Mouse (Mus musculus): ENCODE measurements around the gene Peli3.
"Not testable (repeated sequence)": the region's sequence is repeated elsewhere in the genome, so short reads cannot be mapped to it uniquely, and the experiment has no call there.

Gene Peli3

DNA sequence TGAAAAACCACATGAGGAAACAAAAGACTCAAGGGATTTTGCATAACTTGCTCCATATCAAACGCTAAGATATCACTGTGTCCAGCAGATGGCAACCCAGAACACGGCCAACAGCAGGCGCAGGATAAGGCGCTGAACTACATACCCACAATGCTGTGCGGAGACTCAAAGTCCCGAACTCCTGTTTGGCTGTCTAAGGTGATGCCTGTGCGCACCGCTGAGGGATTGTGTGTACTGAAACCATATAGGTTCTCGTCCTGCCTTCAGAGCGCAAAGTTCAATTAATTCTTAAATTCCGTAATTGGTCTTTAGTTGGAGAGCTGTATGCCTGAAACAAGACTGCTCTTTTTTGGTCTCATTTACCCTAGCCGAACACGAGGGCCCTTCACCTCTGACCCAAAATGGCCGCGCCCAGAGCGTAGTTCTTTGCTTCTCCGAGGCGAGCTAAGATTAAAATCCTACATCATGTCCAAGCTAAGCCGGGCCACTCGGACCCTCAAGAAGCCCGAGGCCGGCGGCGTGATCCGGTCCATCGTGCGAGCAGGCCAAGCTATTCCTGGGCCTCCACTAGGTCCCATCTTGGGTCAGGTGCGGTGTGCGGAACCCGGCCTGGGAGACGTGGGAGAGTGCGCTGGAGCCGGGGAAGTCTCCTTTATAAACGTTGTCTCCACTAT lies 19.1 kb upstream of the Peli3 start, which contains the start of gene Mrpl11:
Gene Mrpl11, plus strand, starts transcription at position 220 of the 674 bp plus-strand sequence.
- H3K4me1 ChIP-seq (replicated peaks; ENCODE audit: low read depth, low read length) = peaks cover 19% of the 10 kb centered on the region
- peaks cover 12% of the 10 kb centered on the region; the same call in 1 of the 2 replicates for H3K27me3 ChIP-seq (ENCODE audit: insufficient read depth, low read length)
- H3K4me3 ChIP-seq (replicated peaks; ENCODE audit: low read length) = peak within 1 kb of the TSS; percentile 94
- peaks cover 34% of the 10 kb centered on the region for H3K36me3 ChIP-seq (ENCODE audit: insufficient read depth, low read length)
- TF ChIP-seq NANOG (IDR thresholded peaks at IDR 0.05; ENCODE audit: borderline replicate concordance, low read length) = no peak
- TF ChIP-seq CTCF (conservative IDR thresholded peaks at IDR 0.05; ENCODE audit: low read length) = peak; percentile 52
- no peak for TF ChIP-seq POU5F1 (IDR thresholded peaks at IDR 0.05; ENCODE audit: borderline replicate concordance, low read length)
- H3K9me3 ChIP-seq (ENCODE audit: low read length) = peaks cover 19% of the 10 kb centered on the region

DNA sequence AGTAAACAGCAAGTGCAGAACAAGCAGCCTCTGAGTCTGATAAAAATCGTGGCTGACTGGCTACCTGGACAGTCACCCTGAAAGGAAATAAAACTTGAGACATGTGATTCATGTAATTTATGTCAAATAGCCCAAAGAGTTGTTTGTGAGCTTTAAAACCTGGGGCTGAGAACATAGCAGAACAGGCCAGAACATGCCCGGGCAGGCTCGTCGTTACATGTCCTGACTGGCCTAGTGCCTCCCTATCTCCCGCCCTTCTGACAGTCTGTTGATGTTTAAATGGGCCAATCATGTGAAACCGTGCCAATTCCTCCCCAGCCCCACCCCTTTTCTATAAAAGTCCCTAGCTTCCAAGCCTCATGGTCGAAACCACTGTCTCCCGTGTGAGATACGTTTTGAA lies 5.7 kb upstream of the Peli3 start:
- Histone ChIP-seq H3K9me3 (ENCODE audit: low read length) (peaks cover 29% of the 10 kb centered on the region), H3K4me1 (replicated peaks; ENCODE audit: low read depth, low read length) (peaks cover 33% of the 10 kb centered on the region)
- H3K4me3 ChIP-seq (replicated peaks; ENCODE audit: low read length); H3K27me3 ChIP-seq (ENCODE audit: insufficient read depth, low read length); H3K36me3 ChIP-seq (ENCODE audit: insufficient read depth, low read length): not testable (repeated sequence)

DNA sequence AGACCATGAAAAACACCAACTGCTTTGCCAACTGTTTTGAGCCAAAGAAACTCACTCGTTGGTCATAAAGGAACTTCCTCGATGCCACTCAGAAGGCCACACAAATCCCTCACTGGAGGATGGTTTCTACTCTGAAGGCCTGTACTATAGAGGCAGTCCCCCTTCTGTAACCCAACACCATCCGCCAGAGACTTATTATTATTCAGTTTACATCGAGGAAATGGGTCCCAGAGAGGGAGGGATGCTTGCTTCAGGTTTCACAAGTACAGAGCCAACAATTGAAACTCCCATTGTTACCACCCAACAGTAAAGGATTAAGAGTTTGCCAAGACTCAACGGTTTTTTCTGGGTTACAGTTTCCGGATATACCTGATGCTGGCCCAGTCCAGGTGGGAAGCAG lies 2.6 kb upstream of the Peli3 start:
- TF ChIP-seq POU5F1 (IDR thresholded peaks at IDR 0.05; ENCODE audit: borderline replicate concordance, low read length) (no peak), NANOG (IDR thresholded peaks at IDR 0.05; ENCODE audit: borderline replicate concordance, low read length) (no peak), CTCF (conservative IDR thresholded peaks at IDR 0.05; ENCODE audit: low read length) (no peak)
- Histone ChIP-seq H3K36me3 (ENCODE audit: insufficient read depth, low read length) (no peaks in the 10 kb centered on the region), H3K4me1 (replicated peaks; ENCODE audit: low read depth, low read length) (peaks cover 51% of the 10 kb centered on the region), H3K4me3 (replicated peaks; ENCODE audit: low read length) (peak overlapping the region; percentile 60), H3K27me3 (ENCODE audit: insufficient read depth, low read length) (peaks cover 13% of the 10 kb centered on the region), H3K9me3 (ENCODE audit: low read length) (peaks cover 29% of the 10 kb centered on the region)

DNA sequence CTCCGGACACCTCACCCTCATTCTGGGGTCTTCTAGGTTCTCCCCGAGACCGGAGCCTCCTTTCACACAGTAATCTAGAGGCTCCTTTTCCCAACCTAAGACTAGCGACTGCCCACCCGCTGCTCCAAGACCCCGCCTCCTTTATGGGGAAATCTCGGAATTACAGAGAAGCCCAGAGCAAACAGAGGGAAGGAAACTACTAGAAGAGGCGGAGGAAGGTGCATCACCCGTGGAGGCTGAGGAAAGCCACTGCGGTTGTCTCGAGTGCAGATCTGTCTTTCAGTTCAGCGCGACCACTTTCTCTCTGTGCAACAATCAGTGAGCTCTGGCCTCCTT lies 294 bp upstream of the Peli3 start:
- TF ChIP-seq POU5F1 (IDR thresholded peaks at IDR 0.05; ENCODE audit: borderline replicate concordance, low read length) (no peak), CTCF (conservative IDR thresholded peaks at IDR 0.05; ENCODE audit: low read length) (no peak), NANOG (IDR thresholded peaks at IDR 0.05; ENCODE audit: borderline replicate concordance, low read length) (no peak)
- H3K9me3 ChIP-seq (ENCODE audit: low read length) = peaks cover 12% of the 10 kb centered on the region
- peaks cover 20% of the 10 kb centered on the region for H3K27me3 ChIP-seq (ENCODE audit: insufficient read depth, low read length)
- peak overlapping the region; percentile 82 for H3K4me3 ChIP-seq (replicated peaks; ENCODE audit: low read length)
- no peaks in the 10 kb centered on the region for H3K36me3 ChIP-seq (ENCODE audit: insufficient read depth, low read length)
- H3K4me1 ChIP-seq (replicated peaks; ENCODE audit: low read depth, low read length) = peaks cover 53% of the 10 kb centered on the region

DNA sequence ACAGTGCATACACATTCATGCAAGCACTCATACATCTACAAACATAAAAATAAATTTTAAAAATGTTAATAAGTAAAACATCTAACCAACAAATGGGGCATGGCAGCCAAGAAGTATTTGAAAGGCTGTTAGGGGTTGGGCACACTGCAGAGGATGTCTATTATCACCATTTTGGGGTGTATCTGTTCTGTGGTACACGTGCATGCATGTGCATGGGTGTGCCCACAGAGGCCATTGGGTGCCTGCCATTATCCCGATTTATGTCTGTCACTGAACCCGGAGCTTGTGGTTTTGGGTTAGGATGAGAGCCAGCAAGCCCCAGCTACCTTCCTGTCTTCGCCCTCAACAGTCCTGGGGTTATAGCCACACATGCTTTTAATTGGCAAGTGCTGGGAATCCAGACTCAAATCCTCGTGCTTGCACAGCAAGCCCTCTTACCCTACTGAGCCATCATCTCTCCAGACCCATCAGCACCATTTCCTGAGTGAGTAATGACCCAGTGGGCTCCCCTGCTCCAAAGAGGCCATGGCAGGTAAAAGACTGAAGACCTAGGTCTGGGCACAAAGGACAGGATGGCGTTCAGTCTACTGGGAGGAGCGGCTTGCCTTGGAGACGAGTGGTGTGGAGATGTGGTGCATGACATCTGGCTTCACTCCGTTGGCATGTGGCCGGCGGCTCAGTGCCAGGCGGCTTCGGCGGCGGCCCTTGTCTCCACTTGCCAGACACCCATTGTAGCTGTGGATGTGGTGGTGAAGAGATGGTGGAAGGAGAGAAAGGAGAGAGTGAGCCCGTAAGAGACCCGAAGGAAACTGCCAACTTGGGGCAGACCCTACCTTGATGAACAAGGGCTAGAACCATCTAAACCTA lies 5.2 kb downstream of the Peli3 start:
- TF ChIP-seq NANOG (IDR thresholded peaks at IDR 0.05; ENCODE audit: borderline replicate concordance, low read length) = no peak
- no peak for TF ChIP-seq POU5F1 (IDR thresholded peaks at IDR 0.05; ENCODE audit: borderline replicate concordance, low read length)
- TF ChIP-seq CTCF (conservative IDR thresholded peaks at IDR 0.05; ENCODE audit: low read length) = no peak
- H3K9me3 ChIP-seq (ENCODE audit: low read length) = no peaks in the 10 kb centered on the region
- peak overlapping the region; percentile 35 for H3K4me3 ChIP-seq (replicated peaks; ENCODE audit: low read length)
- peaks cover 25% of the 10 kb centered on the region for H3K27me3 ChIP-seq (ENCODE audit: insufficient read depth, low read length)
- H3K36me3 ChIP-seq (ENCODE audit: insufficient read depth, low read length) = no peaks in the 10 kb centered on the region; the same call in 1 of the 2 replicates
- peaks cover 30% of the 10 kb centered on the region for H3K4me1 ChIP-seq (replicated peaks; ENCODE audit: low read depth, low read length)

DNA sequence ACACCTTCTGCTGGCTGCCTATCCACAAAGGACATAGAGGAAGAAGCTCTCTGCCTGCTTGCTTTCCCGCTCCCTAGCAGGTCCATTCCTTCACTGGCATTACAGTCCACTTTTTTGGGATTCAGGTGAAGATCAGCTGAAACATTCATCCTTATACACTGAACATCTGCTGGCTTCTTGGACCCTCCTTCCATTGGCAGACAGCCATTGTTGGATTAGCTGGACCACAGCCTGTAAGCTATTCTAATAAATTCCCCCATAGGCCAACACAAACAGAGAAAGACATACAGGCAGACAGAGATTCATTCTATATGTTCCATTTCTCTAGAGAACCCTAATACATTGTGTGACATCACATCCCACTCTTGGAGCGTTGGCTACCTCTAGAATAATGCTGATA lies 6.0 kb downstream of the Peli3 start:
- TF ChIP-seq POU5F1 (IDR thresholded peaks at IDR 0.05; ENCODE audit: borderline replicate concordance, low read length) (no peak), CTCF (conservative IDR thresholded peaks at IDR 0.05; ENCODE audit: low read length) (no peak), NANOG (IDR thresholded peaks at IDR 0.05; ENCODE audit: borderline replicate concordance, low read length) (no peak)
- H3K4me1 ChIP-seq (replicated peaks; ENCODE audit: low read depth, low read length) = peaks cover 32% of the 10 kb centered on the region
- peaks cover 31% of the 10 kb centered on the region for H3K27me3 ChIP-seq (ENCODE audit: insufficient read depth, low read length)
- no peaks in the 10 kb centered on the region; the same call in 1 of the 2 replicates for H3K36me3 ChIP-seq (ENCODE audit: insufficient read depth, low read length)
- no peak overlapping the region for H3K4me3 ChIP-seq (replicated peaks; ENCODE audit: low read length)
- no peaks in the 10 kb centered on the region for H3K9me3 ChIP-seq (ENCODE audit: low read length)

DNA sequence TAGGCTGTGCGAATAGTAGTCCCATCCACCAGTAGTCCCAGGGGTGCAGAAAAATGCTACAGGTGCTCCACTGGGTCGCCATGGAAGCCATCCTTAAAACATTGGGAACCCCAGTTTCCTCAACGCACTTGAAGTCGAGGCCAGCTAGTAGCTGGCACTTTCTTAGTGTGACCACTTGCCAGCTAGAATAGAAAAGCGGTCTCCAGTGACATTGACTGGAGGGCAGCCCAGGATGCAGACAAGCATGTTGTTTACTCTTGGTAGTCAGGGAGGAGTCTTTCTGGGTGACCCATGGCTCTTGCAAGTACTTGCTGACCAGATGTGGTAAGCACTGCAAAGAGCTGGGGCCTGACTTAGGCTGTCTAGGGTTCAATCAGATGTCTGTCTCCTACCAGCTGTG lies 14.1 kb downstream of the Peli3 start:
- no peak for TF ChIP-seq POU5F1 (IDR thresholded peaks at IDR 0.05; ENCODE audit: borderline replicate concordance, low read length)
- no peak for TF ChIP-seq NANOG (IDR thresholded peaks at IDR 0.05; ENCODE audit: borderline replicate concordance, low read length)
- no peak for TF ChIP-seq CTCF (conservative IDR thresholded peaks at IDR 0.05; ENCODE audit: low read length)
- Histone ChIP-seq H3K4me1 (replicated peaks; ENCODE audit: low read depth, low read length) (peaks cover 61% of the 10 kb centered on the region), H3K4me3 (replicated peaks; ENCODE audit: low read length) (peak overlapping the region; percentile 90), H3K27me3 (ENCODE audit: insufficient read depth, low read length) (peaks cover 18% of the 10 kb centered on the region), H3K9me3 (ENCODE audit: low read length) (no peaks in the 10 kb centered on the region), H3K36me3 (ENCODE audit: insufficient read depth, low read length) (peaks cover 31% of the 10 kb centered on the region)

DNA sequence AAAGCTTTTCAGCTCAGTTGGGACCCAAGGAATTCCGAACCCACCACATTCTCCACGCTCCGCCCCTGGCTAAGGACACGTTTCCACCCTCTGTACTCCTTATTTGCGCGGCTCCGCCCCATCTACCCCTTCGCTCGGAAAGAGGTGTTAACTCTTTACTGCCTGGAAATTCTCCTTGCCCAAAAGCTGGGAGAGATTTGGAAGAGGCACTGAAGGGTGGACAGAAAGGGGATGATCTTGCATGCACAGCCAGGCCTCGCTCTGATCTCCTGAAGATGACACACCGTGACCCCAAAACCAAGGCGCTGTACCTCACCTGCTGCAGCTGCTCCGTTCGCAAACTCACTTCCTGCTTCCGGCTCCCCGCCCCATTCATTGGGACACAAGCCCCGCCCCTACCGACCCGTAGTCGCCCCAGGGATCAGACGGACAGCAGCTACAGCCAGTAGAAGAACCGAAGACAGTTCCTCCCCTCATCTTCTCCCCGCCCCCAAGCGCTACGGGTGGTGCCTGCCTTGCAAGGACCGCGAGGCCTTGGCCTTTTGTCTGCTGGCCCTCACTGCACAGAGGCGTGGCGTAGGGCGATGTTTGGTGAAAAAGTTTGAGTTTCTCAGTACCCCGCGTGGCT lies 14.9 kb downstream of the Peli3 start, which contains the start of gene Dpp3:
Gene Dpp3, minus strand, starts transcription at position 384 of the 628 bp plus-strand sequence.
- H3K9me3 ChIP-seq (ENCODE audit: low read length) = no peaks in the 10 kb centered on the region
- peaks cover 39% of the 10 kb centered on the region for H3K36me3 ChIP-seq (ENCODE audit: insufficient read depth, low read length)
- TF ChIP-seq CTCF (conservative IDR thresholded peaks at IDR 0.05; ENCODE audit: low read length) = no peak
- no peak for TF ChIP-seq POU5F1 (IDR thresholded peaks at IDR 0.05; ENCODE audit: borderline replicate concordance, low read length)
- TF ChIP-seq NANOG (IDR thresholded peaks at IDR 0.05; ENCODE audit: borderline replicate concordance, low read length) = no peak
- H3K4me1 ChIP-seq (replicated peaks; ENCODE audit: low read depth, low read length) = peaks cover 61% of the 10 kb centered on the region
- H3K27me3 ChIP-seq (ENCODE audit: insufficient read depth, low read length) = peaks cover 18% of the 10 kb centered on the region
- H3K4me3 ChIP-seq (replicated peaks; ENCODE audit: low read length) = peak within 1 kb of the TSS; percentile 90
